Mouse (Mus musculus): Measurements from ENCODE around the gene Ribc1. TPM values are rescaled to one million over a fixed set of nuclear protein-coding genes. Genes with fewer than 3 reads are reported as not detected.

Gene Ribc1
- polyA plus RNA-seq, 1 experiment: 2.3 TPM

GRCm38 (mm10) chrX:152002865-152003264, 13.2 kb downstream of the Ribc1 start:
- Histone ChIP-seq H3K27ac (ENCODE audit: insufficient read depth, low read depth, low read length) (peak overlapping the region; percentile 31), H3K4me1 (ENCODE audit: control insufficient read depth, insufficient read depth, low read length) (no peaks in the 10 kb centered on the region)

GRCm38 (mm10) chrX:152001737-152002710, 14.1 kb downstream of the Ribc1 start, which contains the start of gene Hsd17b10:
TSS of gene Hsd17b10 (plus strand) at chrX:152001845.
- no peaks in the 10 kb centered on the region for H3K4me1 ChIP-seq (ENCODE audit: control insufficient read depth, insufficient read depth, low read length)
- TF ChIP-seq POLR2A (IDR thresholded peaks at IDR 0.05; ENCODE audit: borderline replicate concordance, low read depth, low read length) (no peak), CTCF (IDR thresholded peaks at IDR 0.05; ENCODE audit: low read depth, low read length) (no peak)
- H3K27ac ChIP-seq (ENCODE audit: insufficient read depth, low read depth, low read length): peak within 1 kb of the TSS; percentile 56
- H3K4me3 ChIP-seq (ENCODE audit: insufficient read depth, low read length): peak within 1 kb of the TSS; percentile 82

More at GRCm38 (mm10) chrX:152002865-152003264, 13.2 kb downstream of the Ribc1 start:
- TF ChIP-seq CTCF (IDR thresholded peaks at IDR 0.05; ENCODE audit: low read depth, low read length): no peak
- no peak for TF ChIP-seq POLR2A (IDR thresholded peaks at IDR 0.05; ENCODE audit: borderline replicate concordance, low read depth, low read length)
- peak overlapping the region; percentile 28; the same call in 1 of the 2 replicates for H3K4me3 ChIP-seq (ENCODE audit: insufficient read depth, low read length)

- no peak for TF ChIP-seq POLR2A (IDR thresholded peaks at IDR 0.05; ENCODE audit: borderline replicate concordance, low read depth, low read length)
- no peak for TF ChIP-seq CTCF (IDR thresholded peaks at IDR 0.05; ENCODE audit: low read depth, low read length)
- peak overlapping the region; percentile 55 for H3K4me3 ChIP-seq (ENCODE audit: insufficient read depth, low read length)
- peak overlapping the region; percentile 49 for H3K27ac ChIP-seq (ENCODE audit: insufficient read depth, low read depth, low read length)
- H3K4me1 ChIP-seq (ENCODE audit: control insufficient read depth, insufficient read depth, low read length): no peaks in the 10 kb centered on the region
Observed at GRCm38 (mm10) chrX:152001182-152001684, 14.9 kb downstream of the Ribc1 start.

- Histone ChIP-seq H3K27ac (ENCODE audit: insufficient read depth, low read depth, low read length) (no peak overlapping the region), H3K4me3 (ENCODE audit: insufficient read depth, low read length) (no peak overlapping the region), H3K4me1 (ENCODE audit: control insufficient read depth, insufficient read depth, low read length) (no peaks in the 10 kb centered on the region)
- TF ChIP-seq POLR2A (IDR thresholded peaks at IDR 0.05; ENCODE audit: borderline replicate concordance, low read depth, low read length) (no peak), CTCF (IDR thresholded peaks at IDR 0.05; ENCODE audit: low read depth, low read length) (no peak)
Observed at GRCm38 (mm10) chrX:151999006-151999710, 16.9 kb downstream of the Ribc1 start.

Other genes starting within 250 kb of the Ribc1 start
- 69.1 and 79.1 TPM in 2 replicates for gene Huwe1, start 215.5 kb downstream of the Ribc1 start, polyA plus RNA-seq (2012; ENCODE audit: insufficient read depth, insufficient read length, missing spikeins)
- gene Hsd17b10, start 14.4 kb downstream of the Ribc1 start, polyA plus RNA-seq (2012; ENCODE audit: insufficient read depth, insufficient read length, missing spikeins): 35.7 and 44.7 TPM in 2 replicates
- gene Smc1a, start 133 bp upstream of the Ribc1 start, polyA plus RNA-seq (2012; ENCODE audit: insufficient read depth, insufficient read length, missing spikeins): 79.8 and 88.5 TPM in 2 replicates
- gene Iqsec2, start 128.0 kb upstream of the Ribc1 start, polyA plus RNA-seq (2012; ENCODE audit: insufficient read depth, insufficient read length, missing spikeins): 40.2 and 41.1 TPM in 2 replicates
- 55.9 and 62.3 TPM in 2 replicates for gene Kdm5c, start 216.7 kb upstream of the Ribc1 start, polyA plus RNA-seq (2012; ENCODE audit: insufficient read depth, insufficient read length, missing spikeins)